Mouse (Mus musculus): ENCODE results near the gene Prps1l3.

The Prps1l3 gene

DNA sequence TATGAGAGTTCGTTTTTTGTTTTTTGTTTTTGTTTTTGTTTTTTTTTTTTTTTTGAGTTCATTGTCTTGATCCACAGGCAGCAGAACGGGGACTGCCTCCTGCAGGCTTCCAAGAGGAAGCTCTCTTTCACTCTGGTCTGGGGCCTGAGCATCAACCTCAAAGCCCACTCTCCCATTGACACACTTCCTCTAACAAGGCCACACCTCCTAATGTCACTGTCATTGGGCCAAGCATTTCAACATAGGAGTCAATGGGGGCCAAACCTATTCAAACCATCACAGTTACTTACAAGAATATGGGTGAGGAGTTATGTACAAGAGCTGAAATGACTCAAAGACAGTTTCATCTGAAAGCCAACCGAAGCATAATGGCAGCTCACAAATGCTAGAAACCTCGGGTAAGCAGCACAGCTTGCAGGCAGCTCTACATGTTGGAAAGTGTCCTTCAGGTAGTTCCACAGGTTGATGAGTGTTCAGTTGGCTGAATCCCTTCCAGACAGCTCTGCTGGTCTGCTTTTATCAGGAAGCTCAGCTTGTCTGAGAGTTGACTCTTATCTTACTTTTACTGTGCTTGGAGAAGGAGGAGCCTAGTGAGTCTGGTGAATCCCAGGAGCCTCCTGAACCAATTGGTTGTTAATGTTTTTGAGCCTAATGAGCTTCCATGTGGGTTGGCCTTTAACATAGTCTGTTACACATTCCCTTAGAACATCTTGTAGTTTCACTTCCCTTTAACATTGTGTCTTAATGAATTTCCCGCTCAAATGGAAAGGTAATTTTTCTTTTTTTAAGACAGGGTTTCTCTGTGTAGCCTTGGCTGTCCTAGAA is 13.7 kb downstream of the Prps1l3 start:
- DNase-seq, result no peak

DNA sequence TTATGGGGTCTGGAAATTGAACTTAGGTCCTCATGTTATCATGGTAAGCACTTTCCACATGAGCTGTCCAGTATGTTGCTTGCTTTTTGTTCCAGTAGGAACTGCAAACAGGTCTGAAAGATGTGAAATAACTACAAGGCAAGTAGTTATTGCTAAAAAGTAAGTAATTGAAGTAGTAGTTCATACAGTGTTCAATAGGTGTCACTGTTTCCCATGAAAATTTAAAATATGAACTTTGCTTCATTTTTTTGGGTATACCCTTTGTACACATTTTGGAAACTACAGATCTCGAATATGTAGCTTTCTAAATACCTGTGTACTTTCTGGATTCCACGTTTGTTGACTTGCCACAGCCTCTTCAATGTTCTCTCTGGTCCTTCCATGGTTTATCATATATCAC is 28.4 kb downstream of the Prps1l3 start:
- DNase-seq, result no peak

DNA sequence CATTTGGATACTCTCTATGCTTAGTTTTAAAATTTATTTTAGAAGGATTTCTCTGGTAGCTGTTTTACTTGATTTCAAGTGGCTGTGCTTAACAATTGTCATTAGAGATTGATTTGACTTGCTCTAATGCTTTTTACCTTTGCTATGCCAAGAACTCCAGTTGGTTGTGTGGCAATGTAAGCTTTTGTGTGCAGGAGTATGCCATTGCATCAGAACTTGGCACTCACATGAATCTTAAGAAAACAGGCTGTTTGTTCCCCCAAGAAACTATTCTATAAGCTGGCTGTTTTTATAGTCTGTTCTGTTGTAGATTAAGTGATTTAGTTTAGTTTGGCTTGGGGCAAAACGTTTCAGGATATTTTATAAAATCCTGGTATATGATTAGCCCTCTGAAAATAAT is 45.2 kb downstream of the Prps1l3 start:
- no peak for DNase-seq

DNA sequence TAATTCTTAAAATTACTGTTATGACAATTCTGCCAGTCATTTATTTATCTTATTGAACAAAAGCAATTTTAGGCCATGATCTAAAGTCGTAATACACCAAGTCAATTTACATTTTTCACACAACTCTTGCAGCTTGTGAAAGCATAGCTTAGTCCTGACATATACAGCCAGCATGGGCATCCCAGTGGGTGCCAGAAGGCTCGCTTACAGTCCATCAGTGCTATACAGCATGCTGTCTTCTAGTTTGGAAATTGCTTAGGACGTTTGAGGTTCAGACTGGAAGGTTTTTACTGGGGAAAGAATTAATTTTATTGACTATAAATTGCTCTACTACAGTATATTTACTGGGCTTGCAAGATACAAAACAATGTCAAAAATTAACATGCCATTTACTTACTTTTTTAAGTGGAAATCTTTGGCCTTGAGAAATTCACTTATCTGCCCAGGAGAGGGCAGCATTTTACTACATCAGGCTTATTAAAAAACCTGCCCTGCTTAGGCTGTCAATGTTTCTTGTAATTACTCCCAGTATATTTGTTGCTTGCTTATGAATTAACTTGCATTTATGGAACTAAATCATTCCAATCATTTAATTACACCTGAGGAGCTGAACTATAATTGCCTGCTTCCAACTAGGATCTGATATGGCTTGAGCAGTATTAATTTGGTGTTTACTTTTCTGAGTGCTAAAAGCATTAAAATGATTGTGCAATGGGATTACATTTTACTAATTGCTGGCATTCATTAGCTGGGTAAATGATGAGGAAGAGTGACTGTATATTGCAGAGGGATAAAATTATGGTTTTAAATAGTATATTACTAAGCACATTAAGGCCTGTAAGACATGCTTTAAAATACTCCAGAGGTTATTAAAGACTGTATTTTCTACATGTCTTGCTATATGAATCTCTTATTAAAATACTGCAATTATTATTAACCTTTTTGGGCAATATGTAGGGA is 51.2 kb downstream of the Prps1l3 start:
- DNase-seq, result no peak

DNA sequence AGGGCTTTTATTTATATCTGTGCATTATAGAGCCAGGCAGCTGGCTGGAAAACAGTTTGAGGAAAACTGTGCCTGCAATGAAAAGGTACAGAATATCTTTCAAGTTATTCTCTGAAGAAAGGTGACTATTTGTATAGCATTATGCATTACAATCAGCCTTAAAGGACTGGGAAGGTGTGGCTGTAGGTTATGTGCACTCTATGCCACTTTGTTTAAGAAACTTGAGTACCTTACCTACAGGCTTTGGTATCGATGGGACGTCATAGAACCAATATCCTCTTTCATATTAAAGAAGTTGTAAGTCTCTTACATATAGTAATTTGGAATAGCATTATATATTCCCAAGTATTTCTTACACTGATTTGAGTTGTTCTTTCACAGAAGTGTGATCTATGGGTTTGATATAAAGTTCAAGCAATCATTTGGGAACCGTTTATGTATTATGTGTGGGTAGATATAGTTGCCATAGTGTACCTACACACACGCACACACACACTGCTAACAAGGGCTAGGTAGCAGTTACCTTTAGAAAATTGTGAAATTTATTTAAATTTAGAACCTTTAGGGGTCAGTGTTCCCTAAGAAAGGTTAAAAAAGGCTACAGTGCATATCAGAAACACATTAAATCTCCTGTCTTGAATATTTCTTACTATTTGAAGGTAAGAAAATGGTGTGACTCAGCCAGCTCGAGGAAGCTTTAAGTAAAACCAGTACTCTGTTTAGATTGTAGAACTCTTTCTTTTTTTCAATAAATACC is 55.3 kb downstream of the Prps1l3 start:
- no peak for DNase-seq

All from right cerebral cortex, postnatal 25 days (tissue).